Mouse (Mus musculus) limb, embryonic 11.5 days (tissue): ENCODE measurements at regions not wholly inside any gene's neighbourhood (a gene's known extent, or its start where the extent isn't known, plus 50 kb on each side); places are given as distances from the start of the nearest gene placed in this dataset.

Source experiments
- ATAC-seq: fragments of 200-750 bp; cut with Nextera tagmentation; 2 replicates; pipeline ENCODE4 v1.8.0; 2017; ENCODE audit warnings: low read depth; ENCODE audit not compliant: insufficient number of reproducible peaks, low FRiP score, low TSS enrichment
- DNase-seq: peaks from one replicate; pipeline ENCODE4 v3.0.0-alpha.2; 2015; ENCODE audit warnings: low spot score
- H3K27ac ChIP-seq: fragments of 300-500 bp; sonication (generic); replicated peaks from 2 replicates; pipeline ENCODE4 v1.5.1; 2014; ENCODE audit warnings: low read depth, mild to moderate bottlenecking, low read length
- H3K27me3 ChIP-seq: fragments of 300-500 bp; sonication (generic); 2 replicates; pipeline ENCODE4 v1.6.1; 2014; ENCODE audit warnings: mild to moderate bottlenecking, low read length, mixed read lengths; ENCODE audit not compliant: control insufficient read depth, insufficient read depth
- H3K36me3 ChIP-seq: fragments of 300-500 bp; sonication (generic); 2 replicates; pipeline ENCODE4 v1.6.1; 2014; ENCODE audit warnings: mild to moderate bottlenecking, low read length, moderate library complexity, mixed read lengths; ENCODE audit not compliant: control insufficient read depth, insufficient read depth
- H3K4me1 ChIP-seq: fragments of 300-500 bp; sonication (generic); 2 replicates; pipeline ENCODE4 v1.6.1; 2014; ENCODE audit warnings: low read length, mixed read lengths; ENCODE audit not compliant: control insufficient read depth, insufficient read depth
- H3K4me2 ChIP-seq: fragments of 300-500 bp; sonication (generic); 2 replicates; pipeline ENCODE4 v1.6.1; 2014; ENCODE audit warnings: low read depth, mild to moderate bottlenecking, moderate library complexity; ENCODE audit not compliant: severe bottlenecking
- H3K4me3 ChIP-seq: fragments of 300-500 bp; sonication (generic); 2 replicates; pipeline ENCODE4 v1.5.1; 2014; ENCODE audit warnings: low read depth, low read length
- H3K9ac ChIP-seq: fragments of 300-500 bp; sonication (generic); 2 replicates; pipeline ENCODE4 v1.6.1; 2014; ENCODE audit warnings: mild to moderate bottlenecking, low read length
- H3K9me3 ChIP-seq: fragments of 300-500 bp; sonication (generic); 2 replicates; pipeline ENCODE4 v1.6.1; 2016; ENCODE audit warnings: low read length; ENCODE audit not compliant: control insufficient read depth
- WGBS: fragments of 180-500 bp; shearing (Covaris S2); extraction: QIAGEN DNeasy Blood & Tissue Kit; methylation state at CpG from one replicate; pipeline ENCODE4 v1.1.7; 2014; 5-methylcytosine and 5-hydroxymethylcytosine counted together

GRCm38 (mm10) chr2:74954101-74954500 lies 128.5 kb downstream of the Mtx2 start:
- H3K4me3 ChIP-seq = no peak overlapping the region
- H3K9ac ChIP-seq = no peak overlapping the region
- no peak for DNase-seq
- no peaks in the 10 kb centered on the region for H3K9me3 ChIP-seq
- H3K4me1 ChIP-seq = 0 out of 2 replicates have a peak, but pooled peaks cover 2% of the 10 kb centered on the region
- no peak overlapping the region for H3K4me2 ChIP-seq
- no peak overlapping the region for H3K27ac ChIP-seq
- no peaks in the 10 kb centered on the region for H3K27me3 ChIP-seq
- ATAC-seq = no peak
- 68% methylated on average over 9 of the region's 9 CpGs for WGBS
- H3K36me3 ChIP-seq = no peaks in the 10 kb centered on the region

DNA sequence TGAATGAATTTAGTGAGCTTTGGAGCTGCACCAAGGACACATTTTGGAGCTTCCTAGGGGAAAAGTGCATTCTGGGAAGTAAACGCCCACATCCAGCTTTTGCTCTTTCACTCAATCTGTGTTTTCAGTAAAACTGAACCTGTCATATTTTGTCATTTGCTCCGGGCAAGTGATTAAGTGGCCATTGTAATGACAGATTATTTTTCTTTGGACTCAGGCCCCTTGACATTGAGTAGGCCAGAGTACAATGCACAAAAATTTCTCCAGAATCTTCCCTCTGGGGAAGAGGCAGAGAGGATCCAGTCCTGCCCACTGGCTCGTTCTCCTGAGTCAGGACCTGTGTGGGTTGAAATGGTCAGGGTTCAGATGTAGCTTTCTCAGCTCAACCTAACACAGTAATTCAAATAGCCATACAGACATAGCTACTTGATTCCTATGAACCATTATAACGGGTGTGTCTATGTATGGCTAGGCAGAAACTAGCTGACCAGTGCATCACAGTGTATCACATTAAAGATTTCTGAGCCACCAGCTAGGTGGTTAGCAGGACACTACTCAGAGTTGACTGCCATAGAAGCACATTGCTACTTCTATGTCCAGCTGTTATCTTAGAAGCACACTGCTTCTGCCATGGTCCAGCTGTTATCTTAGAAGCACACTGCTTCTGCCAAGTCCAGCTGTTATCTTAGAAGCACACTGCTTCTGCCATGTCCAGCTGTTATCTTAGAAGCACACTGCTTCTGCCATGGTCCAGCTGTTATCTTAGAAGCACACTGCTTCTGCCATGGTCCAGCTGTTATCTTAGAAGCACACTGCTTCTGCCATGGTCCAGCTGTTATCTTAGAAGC lies 129.9 kb downstream of the Mtx2 start:
- ATAC-seq (no peak), DNase-seq (no peak)
- no peak overlapping the region for H3K9ac ChIP-seq
- H3K27me3 ChIP-seq = no peaks in the 10 kb centered on the region
- 93% methylated on average over 4 of the region's 4 CpGs for WGBS
- H3K36me3 ChIP-seq = no peaks in the 10 kb centered on the region
- H3K4me1 ChIP-seq = 0 out of 2 replicates have a peak, but pooled peaks cover 5% of the 10 kb centered on the region
- no peak overlapping the region for H3K4me2 ChIP-seq
- no peak overlapping the region for H3K27ac ChIP-seq
- H3K9me3 ChIP-seq = no peaks in the 10 kb centered on the region
- no peak overlapping the region for H3K4me3 ChIP-seq

DNA sequence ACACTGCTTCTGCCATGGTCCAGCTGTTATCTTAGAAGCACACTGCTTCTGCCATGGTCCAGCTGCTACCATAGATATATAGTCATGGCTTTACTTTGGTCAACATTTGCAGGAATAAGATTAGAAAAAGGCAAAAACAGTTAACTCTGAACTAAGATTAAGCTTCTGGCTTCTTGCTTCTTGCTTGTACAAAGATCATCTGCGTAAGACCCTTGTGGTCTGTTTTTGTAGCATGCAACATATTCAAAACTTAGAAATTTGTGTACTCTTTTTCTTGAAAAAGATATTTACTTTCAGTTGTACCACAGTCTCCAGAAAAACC lies 130.5 kb downstream of the Mtx2 start:
- H3K4me3 ChIP-seq = no peak overlapping the region
- 0 out of 2 replicates have a peak, but pooled peaks cover 5% of the 10 kb centered on the region for H3K4me1 ChIP-seq
- no peaks in the 10 kb centered on the region for H3K9me3 ChIP-seq
- no peak overlapping the region for H3K9ac ChIP-seq
- 96% methylated on average over 1 of the region's 1 CpGs for whole genome bisulfite sequencing
- H3K36me3 ChIP-seq = no peaks in the 10 kb centered on the region
- no peak overlapping the region for H3K27ac ChIP-seq
- no peak for DNase-seq
- no peaks in the 10 kb centered on the region for H3K27me3 ChIP-seq
- no peak for ATAC-seq
- no peak overlapping the region for H3K4me2 ChIP-seq

GRCm38 (mm10) chr2:74956556-74956955 lies 131.0 kb downstream of the Mtx2 start:
- H3K4me1 ChIP-seq = 0 out of 2 replicates have a peak, but pooled peaks cover 2% of the 10 kb centered on the region
- no peaks in the 10 kb centered on the region for H3K9me3 ChIP-seq
- no peak overlapping the region for H3K4me2 ChIP-seq
- no peak for ATAC-seq
- 98% methylated on average over 2 of the region's 2 CpGs for WGBS
- no peak for DNase-seq
- no peaks in the 10 kb centered on the region for H3K27me3 ChIP-seq
- no peak overlapping the region for H3K9ac ChIP-seq
- H3K36me3 ChIP-seq = no peaks in the 10 kb centered on the region
- H3K27ac ChIP-seq = no peak overlapping the region
- no peak overlapping the region for H3K4me3 ChIP-seq

DNA sequence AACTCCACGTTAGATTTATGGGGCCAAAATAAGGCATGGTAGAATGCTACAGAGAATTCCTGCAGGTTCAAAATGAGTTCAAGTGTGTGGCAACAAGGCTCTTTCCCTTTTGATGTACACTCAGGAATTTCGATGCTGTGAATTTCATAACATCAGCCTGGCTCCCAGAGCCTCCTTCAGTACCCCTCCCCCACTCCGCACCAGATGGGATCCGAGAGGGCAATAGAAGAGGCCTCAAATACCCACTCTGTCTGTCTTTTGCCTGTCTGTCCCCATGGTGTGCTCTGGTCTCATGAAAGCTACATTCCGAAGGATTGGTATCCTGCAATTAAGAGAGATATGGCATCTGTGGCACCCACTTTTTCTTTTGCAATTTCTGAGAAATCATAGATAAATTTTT lies 134.3 kb downstream of the Mtx2 start:
- no peak overlapping the region for H3K4me3 ChIP-seq
- H3K27me3 ChIP-seq = no peaks in the 10 kb centered on the region
- H3K36me3 ChIP-seq = no peaks in the 10 kb centered on the region
- H3K9me3 ChIP-seq = no peaks in the 10 kb centered on the region
- H3K4me1 ChIP-seq = 0 out of 2 replicates have a peak, but pooled peaks cover 2% of the 10 kb centered on the region
- H3K4me2 ChIP-seq = no peak overlapping the region
- DNase-seq (no peak), ATAC-seq (no peak)
- 34% methylated on average over 5 of the region's 5 CpGs for WGBS
- H3K27ac ChIP-seq = no peak overlapping the region
- no peak overlapping the region for H3K9ac ChIP-seq

DNA sequence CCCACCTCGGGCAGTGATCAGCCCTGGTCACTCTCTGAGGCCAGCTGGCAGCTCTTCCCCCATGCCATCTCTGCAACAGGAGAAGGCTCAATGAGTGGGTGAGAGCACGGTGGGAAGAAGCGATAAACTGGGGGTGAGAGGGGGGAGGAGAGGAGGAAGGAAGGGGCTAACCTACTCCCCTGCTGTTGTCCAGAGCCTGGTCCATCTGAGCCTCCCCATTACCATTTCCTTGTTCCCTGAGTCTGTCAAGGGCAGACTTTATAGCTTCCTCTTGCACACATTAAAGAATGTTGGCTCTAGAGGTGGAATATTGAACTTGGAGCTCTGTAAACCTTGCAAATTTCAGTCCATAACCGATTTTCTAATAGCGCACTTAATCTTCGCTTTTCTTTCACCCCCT lies 136.8 kb downstream of the Mtx2 start:
- Histone ChIP-seq H3K4me2 (no peak overlapping the region), H3K4me3 (no peak overlapping the region), H3K27ac (no peak overlapping the region), H3K27me3 (peaks cover 4% of the 10 kb centered on the region; the same call in 1 of the 2 replicates), H3K9ac (no peak overlapping the region), H3K36me3 (no peaks in the 10 kb centered on the region), H3K4me1 (peaks cover 6% of the 10 kb centered on the region; the same call in 1 of the 2 replicates), H3K9me3 (no peaks in the 10 kb centered on the region)
- ATAC-seq = no peak
- DNase-seq = no peak
- WGBS = 90% methylated on average over 6 of the region's 6 CpGs

- Histone ChIP-seq H3K4me1 (peaks cover 6% of the 10 kb centered on the region; the same call in 1 of the 2 replicates), H3K9ac (no peak overlapping the region), H3K4me3 (no peak overlapping the region), H3K36me3 (no peaks in the 10 kb centered on the region), H3K4me2 (no peak overlapping the region), H3K27ac (no peak overlapping the region), H3K9me3 (no peaks in the 10 kb centered on the region), H3K27me3 (peaks cover 6% of the 10 kb centered on the region; the same call in 1 of the 2 replicates)
- WGBS = under 1% methylated on average over 6 of the region's 6 CpGs
- DNase-seq (peak; percentile 95), ATAC-seq (peak; percentile 26; the same call in 1 of the 2 replicates)
These were observed 138.8 kb downstream of the Mtx2 start for GRCm38 (mm10) chr2:74964360-74964759.

GRCm38 (mm10) chr2:74964980-74965379 lies 139.4 kb downstream of the Mtx2 start:
- H3K36me3 ChIP-seq = no peaks in the 10 kb centered on the region
- no peaks in the 10 kb centered on the region for H3K9me3 ChIP-seq
- ATAC-seq (no peak), DNase-seq (no peak)
- H3K9ac ChIP-seq = no peak overlapping the region
- peaks cover 3% of the 10 kb centered on the region; the same call in 1 of the 2 replicates for H3K4me1 ChIP-seq
- H3K4me2 ChIP-seq = peak overlapping the region; percentile 16; the same call in 1 of the 2 replicates
- H3K4me3 ChIP-seq = no peak overlapping the region
- WGBS = 42% methylated on average over 3 of the region's 3 CpGs
- H3K27me3 ChIP-seq = peaks cover 6% of the 10 kb centered on the region; the same call in 1 of the 2 replicates
- H3K27ac ChIP-seq = no peak overlapping the region
